Mouse (Mus musculus) liver, embryonic 12.5 days (tissue): ENCODE data around the gene Tsacc. TPM values are rescaled to one million over a fixed set of nuclear protein-coding genes. Genes with fewer than 3 reads are reported as not detected.

Experiments used
- ATAC-seq: fragments of 200-750 bp; cut with Nextera tagmentation; 2 replicates; pipeline ENCODE4 v1.8.0; 2017; ENCODE audit warnings: moderate number of reproducible peaks, mild to moderate bottlenecking, moderate library complexity
- H3K27ac ChIP-seq: fragments of 300-500 bp; sonication (generic); 2 replicates; pipeline ENCODE4 v1.5.1; 2016; ENCODE audit warnings: mild to moderate bottlenecking
- H3K27me3 ChIP-seq: fragments of 300-500 bp; sonication (generic); replicated peaks from 2 replicates; pipeline ENCODE4 v1.6.1; 2016; ENCODE audit warnings: mild to moderate bottlenecking, moderate library complexity
- H3K36me3 ChIP-seq: fragments of 300-500 bp; sonication (generic); 2 replicates; pipeline ENCODE4 v1.6.1; 2016; ENCODE audit warnings: mild to moderate bottlenecking, moderate library complexity
- H3K4me1 ChIP-seq: fragments of 300-500 bp; sonication (generic); 2 replicates; pipeline ENCODE4 v1.6.1; 2016
- H3K4me2 ChIP-seq: fragments of 300-500 bp; sonication (generic); 2 replicates; pipeline ENCODE4 v1.6.1; 2016; ENCODE audit warnings: mild to moderate bottlenecking, moderate library complexity
- H3K4me3 ChIP-seq: fragments of 300-500 bp; sonication (generic); 2 replicates; pipeline ENCODE4 v1.5.1; 2016; ENCODE audit warnings: mild to moderate bottlenecking, moderate library complexity
- H3K9ac ChIP-seq: fragments of 300-500 bp; sonication (generic); 2 replicates; pipeline ENCODE4 v1.6.1; 2016; ENCODE audit warnings: mild to moderate bottlenecking, moderate library complexity
- H3K9me3 ChIP-seq: fragments of 300-500 bp; sonication (generic); replicated peaks from 2 replicates; pipeline ENCODE4 v1.6.1; 2016; ENCODE audit warnings: mild to moderate bottlenecking, moderate library complexity
- WGBS: fragments of 180-500 bp; shearing (Covaris S2); methylation state at CpG from one replicate; pipeline ENCODE4 v1.1.7; 2016; ENCODE audit not compliant: insufficient replicate concordance; 5-methylcytosine and 5-hydroxymethylcytosine counted together
- polyA plus RNA-seq: library from polyadenylated mRNA; unstranded; fragments of >200 nt; fragmentation: Nextera tagmentation; extraction: Ambion mirVana; gene quantifications from 2 replicates; pipeline ENCODE4 v1.2.1, GENCODE M21; 2016

Gene Tsacc
- polyA plus RNA-seq, 1 experiment from 2014 or later: 10.4 TPM

DNA sequence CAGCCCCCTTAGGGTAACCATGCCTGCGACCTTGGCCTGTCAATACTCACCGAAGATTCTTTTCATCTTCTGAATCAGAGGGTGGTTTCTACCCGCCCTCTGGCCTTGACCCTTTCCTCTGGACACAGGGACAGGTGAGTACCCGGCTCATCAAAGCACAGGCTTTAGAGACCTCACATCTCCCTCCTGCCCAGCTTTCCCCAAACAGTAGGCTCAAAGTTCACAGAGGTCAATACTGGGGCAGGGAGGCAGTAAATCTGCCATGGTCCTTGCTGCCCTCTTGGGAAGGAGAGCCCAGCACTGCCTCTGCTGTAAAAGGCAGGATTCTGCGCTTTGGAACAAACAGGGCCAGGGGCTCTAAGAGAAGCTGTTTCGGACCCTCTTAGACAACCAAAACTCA, 44.1 kb downstream of the Tsacc start:
- 51% methylated on average over 6 of the region's 6 CpGs for WGBS
- Histone ChIP-seq H3K36me3 (no peaks in the 10 kb centered on the region), H3K9ac (no peak overlapping the region), H3K4me3 (no peak overlapping the region), H3K4me1 (peaks cover 13% of the 10 kb centered on the region), H3K9me3 (no peaks in the 10 kb centered on the region), H3K27me3 (peaks cover 78% of the 10 kb centered on the region), H3K27ac (no peak overlapping the region), H3K4me2 (peak overlapping the region; percentile 67; the same call in 1 of the 2 replicates)
- peak; percentile 44; the same call in 1 of the 2 replicates for ATAC-seq

DNA sequence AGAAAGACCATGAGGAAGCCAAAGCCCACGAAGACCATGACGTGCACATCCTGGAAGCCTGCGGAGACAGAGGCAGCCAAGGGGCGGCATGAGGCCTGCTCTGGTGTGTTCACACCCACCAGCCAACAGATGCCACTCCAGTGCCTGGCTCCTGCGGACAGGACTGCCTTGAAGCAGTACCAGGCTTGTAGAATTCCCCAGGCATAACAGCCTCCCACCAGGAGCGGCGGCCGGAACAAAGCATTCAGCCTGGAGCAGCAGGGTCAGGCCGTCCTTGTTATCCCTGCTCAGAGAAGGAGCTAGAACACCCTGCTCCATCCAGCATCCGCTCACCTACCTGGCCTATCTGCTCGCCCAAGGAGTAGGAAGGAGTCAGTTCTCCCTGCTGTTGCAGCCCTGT, 48.4 kb downstream of the Tsacc start:
- Histone ChIP-seq H3K9ac (no peak overlapping the region), H3K27ac (no peak overlapping the region), H3K36me3 (no peaks in the 10 kb centered on the region), H3K4me1 (no peaks in the 10 kb centered on the region), H3K9me3 (no peaks in the 10 kb centered on the region), H3K4me3 (no peak overlapping the region), H3K27me3 (peaks cover 73% of the 10 kb centered on the region), H3K4me2 (no peak overlapping the region)
- WGBS: 63% methylated on average over 11 of the region's 11 CpGs
- no peak for ATAC-seq

DNA sequence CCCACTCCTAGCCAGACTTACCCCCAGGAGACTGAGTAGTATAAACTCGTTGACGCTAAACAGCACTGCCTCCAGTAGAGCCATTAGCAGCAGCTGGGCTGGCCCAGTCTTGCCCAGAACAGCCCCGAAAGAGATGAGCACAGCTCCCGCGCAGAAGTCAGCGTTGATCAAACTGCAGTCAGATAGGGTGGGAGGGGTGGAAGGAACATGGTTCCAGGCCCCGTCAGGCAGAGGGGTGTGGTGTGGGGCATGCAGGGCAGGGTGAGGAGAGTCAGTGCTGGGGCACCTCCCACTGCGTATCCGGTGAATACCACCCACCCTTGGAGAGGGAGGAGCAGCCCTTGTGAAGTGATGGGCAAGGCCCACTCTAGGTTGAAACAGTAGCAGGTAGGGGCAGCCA, 49.1 kb downstream of the Tsacc start:
- no peaks in the 10 kb centered on the region for H3K9me3 ChIP-seq
- H3K4me1 ChIP-seq: no peaks in the 10 kb centered on the region
- H3K4me2 ChIP-seq: no peak overlapping the region
- H3K27me3 ChIP-seq: peaks cover 73% of the 10 kb centered on the region
- H3K36me3 ChIP-seq: no peaks in the 10 kb centered on the region
- H3K27ac ChIP-seq: no peak overlapping the region
- no peak overlapping the region for H3K9ac ChIP-seq
- ATAC-seq: no peak; the same call in 1 of the 2 replicates
- WGBS: 54% methylated on average over 9 of the region's 9 CpGs
- no peak overlapping the region for H3K4me3 ChIP-seq

DNA sequence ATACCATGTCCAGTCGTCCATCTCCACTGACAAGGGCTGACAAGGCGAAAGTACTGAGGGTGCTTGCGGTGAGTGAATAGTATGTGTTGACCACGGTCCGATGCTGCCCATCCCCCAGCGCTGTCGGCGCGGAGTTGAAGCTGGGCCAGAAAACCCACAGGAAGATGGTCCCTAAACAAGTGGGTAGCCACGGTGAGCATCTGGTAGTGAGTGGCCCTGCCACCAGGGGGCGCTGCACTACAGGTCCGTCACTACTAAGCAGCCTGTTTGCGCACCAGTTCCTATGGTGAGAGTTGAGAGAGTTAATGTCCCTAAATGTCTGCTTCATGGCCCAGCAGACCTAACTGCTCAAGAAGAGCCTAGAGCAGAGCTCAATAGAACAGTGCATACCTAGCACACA, 51.0 kb downstream of the Tsacc start:
- H3K9me3 ChIP-seq: no peaks in the 10 kb centered on the region
- H3K4me3 ChIP-seq: no peak overlapping the region
- H3K27me3 ChIP-seq: peaks cover 75% of the 10 kb centered on the region
- no peak overlapping the region for H3K4me2 ChIP-seq
- no peak overlapping the region for H3K27ac ChIP-seq
- H3K36me3 ChIP-seq: no peaks in the 10 kb centered on the region
- H3K4me1 ChIP-seq: no peaks in the 10 kb centered on the region
- no peak overlapping the region for H3K9ac ChIP-seq
- 11% methylated on average over 13 of the region's 13 CpGs for WGBS
- ATAC-seq: no peak

DNA sequence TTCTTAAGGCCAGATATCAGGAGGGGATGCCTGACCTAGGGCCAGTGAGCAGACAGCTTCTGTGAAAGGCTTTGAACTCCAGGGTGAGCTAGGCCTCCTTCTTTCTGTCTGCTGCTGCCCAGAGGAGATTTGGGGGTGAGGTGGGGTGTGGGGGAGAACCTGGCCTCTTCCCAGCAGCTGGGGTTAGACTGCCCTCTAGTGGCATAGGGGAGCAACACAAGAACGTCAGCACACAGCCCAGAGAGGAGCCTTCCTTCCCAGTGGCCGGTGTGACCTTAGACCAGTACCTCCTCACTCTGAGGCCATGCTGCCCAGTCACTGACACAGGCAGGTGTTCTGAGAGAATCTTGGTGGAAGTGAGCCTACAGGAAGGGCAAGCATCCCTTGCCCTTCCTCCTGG, 52.7 kb downstream of the Tsacc start:
- no peak overlapping the region for H3K27ac ChIP-seq
- H3K9ac ChIP-seq: no peak overlapping the region
- peaks cover 92% of the 10 kb centered on the region for H3K27me3 ChIP-seq
- WGBS: 10% methylated on average over 2 of the region's 2 CpGs
- H3K4me1 ChIP-seq: no peaks in the 10 kb centered on the region
- H3K4me3 ChIP-seq: no peak overlapping the region
- H3K4me2 ChIP-seq: no peak overlapping the region
- H3K36me3 ChIP-seq: no peaks in the 10 kb centered on the region
- no peak for ATAC-seq
- H3K9me3 ChIP-seq: no peaks in the 10 kb centered on the region

DNA sequence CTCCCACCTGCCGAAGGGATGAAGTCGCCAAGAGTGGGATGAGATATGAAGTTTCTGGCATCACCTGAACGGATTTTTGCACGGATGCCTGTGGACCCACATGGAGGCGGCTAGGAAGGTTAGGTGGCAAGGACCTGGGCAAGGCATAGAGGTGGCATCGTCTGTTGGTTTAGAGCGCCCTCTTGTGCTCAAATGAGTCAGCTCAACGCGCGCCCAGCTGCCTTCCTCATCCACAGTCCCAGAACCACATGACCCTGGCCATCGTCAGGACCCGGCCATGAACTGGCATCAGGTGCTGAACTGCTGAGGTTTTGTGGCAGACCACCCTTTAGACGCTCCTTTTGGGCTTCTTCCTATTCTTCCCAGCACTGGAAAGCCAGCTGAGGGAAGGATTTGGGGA, 54.3 kb downstream of the Tsacc start:
- H3K9me3 ChIP-seq: no peaks in the 10 kb centered on the region
- H3K27ac ChIP-seq: no peak overlapping the region
- H3K4me3 ChIP-seq: no peak overlapping the region
- H3K36me3 ChIP-seq: no peaks in the 10 kb centered on the region
- WGBS: 5% methylated on average over 13 of the region's 13 CpGs
- 0 out of 2 replicates have a peak, but pooled peaks cover 3% of the 10 kb centered on the region for H3K4me1 ChIP-seq
- no peak overlapping the region for H3K9ac ChIP-seq
- H3K4me2 ChIP-seq: no peak overlapping the region
- peaks cover 95% of the 10 kb centered on the region for H3K27me3 ChIP-seq
- no peak for ATAC-seq

DNA sequence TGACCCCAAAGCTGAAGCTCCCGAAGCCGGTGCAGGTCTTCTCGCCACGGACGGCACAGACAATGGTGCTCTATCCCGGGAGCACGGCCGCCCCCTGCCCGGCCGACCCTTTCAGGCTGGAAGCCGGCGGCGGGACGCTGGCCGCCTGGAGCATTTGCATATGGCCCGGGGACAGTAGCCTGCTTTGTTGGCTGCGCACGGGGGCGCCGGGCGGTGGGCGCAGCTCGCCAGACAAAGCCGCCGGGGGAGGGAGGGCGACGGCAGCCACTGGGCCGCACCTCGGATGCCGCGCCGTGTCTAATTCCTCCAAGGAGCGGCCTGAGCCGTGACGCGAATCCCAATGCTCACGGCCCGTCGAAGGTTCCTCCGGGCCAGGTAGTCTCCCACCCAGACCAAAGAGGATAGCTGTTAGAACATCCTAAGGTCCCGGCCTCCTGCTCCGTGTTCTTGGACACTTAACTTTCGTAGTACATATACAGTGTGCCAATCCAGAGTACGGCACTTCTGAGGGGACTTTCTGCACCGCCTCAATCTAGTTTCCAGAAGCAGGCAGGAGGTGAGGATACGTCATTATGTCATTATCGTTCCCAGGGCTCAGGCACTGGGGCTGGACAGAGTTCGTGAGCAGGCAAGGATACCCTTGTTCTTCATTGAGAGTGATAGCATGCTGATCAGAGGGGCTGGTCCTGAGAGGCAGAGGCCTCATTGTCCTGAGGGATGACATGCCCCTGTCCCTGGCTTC, 55.6 kb downstream of the Tsacc start:
- no peak overlapping the region for H3K27ac ChIP-seq
- WGBS: 6% methylated on average over 48 of the region's 48 CpGs
- H3K9ac ChIP-seq: no peak overlapping the region
- H3K4me1 ChIP-seq: 0 out of 2 replicates have a peak, but pooled peaks cover 3% of the 10 kb centered on the region
- no peak for ATAC-seq
- H3K36me3 ChIP-seq: no peaks in the 10 kb centered on the region
- no peak overlapping the region for H3K4me3 ChIP-seq
- peaks cover 96% of the 10 kb centered on the region for H3K27me3 ChIP-seq
- no peaks in the 10 kb centered on the region for H3K9me3 ChIP-seq
- peak overlapping the region; percentile 31 for H3K4me2 ChIP-seq

DNA sequence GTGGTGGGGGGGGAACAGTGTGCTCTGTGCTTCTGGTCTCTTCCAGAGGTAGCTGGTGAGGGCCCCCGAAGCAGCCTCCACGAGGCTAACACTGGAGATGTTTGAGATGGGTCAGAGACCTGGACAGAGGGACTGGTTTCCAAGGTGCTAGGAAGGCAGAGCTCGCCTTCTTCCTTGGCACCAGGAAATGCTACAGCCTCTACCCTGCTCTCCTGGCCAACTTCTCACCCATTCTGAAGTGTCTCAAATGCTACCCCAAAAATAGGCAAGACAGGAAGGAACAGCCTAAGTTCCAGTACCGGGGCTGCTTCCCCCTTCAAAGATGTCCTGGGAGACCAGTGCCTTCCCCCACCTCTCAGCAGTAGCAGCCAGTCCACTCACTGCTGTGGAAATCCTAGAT, 57.4 kb downstream of the Tsacc start:
- no peak for ATAC-seq
- H3K27me3 ChIP-seq: peaks cover 99% of the 10 kb centered on the region
- H3K36me3 ChIP-seq: no peaks in the 10 kb centered on the region
- no peak overlapping the region for H3K4me2 ChIP-seq
- no peak overlapping the region for H3K27ac ChIP-seq
- H3K4me1 ChIP-seq: 0 out of 2 replicates have a peak, but pooled peaks cover 3% of the 10 kb centered on the region
- H3K9ac ChIP-seq: no peak overlapping the region
- H3K9me3 ChIP-seq: no peaks in the 10 kb centered on the region
- no peak overlapping the region for H3K4me3 ChIP-seq
- 26% methylated on average over 4 of the region's 4 CpGs for WGBS

DNA sequence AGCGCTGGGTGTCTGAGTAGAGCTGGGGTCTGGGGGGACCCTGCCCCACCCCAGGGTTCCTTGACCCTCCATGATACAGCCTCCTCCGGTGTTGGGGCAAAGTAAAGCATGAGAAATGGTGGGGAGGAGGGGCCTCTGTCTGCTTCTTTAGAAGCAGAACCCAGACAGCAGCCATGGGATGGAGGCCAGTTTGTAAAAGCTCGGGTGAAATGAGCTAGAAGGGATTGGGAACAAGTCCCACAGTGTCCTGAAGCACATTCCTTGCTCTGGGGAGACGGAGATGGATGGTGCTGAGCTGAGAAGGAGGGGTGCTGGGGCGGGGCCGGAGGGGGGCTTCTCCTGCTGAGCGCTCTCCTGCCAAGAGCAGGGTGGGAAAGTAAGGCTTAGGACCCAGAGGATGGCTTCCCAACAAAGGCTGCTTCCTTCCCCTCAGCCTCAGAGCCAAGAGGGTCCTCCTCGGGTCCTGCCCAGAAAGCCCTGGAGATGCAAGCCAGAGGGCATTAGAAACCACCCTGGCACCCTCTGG, 57.9 kb downstream of the Tsacc start:
- ATAC-seq: no peak
- Histone ChIP-seq H3K9ac (no peak overlapping the region), H3K4me1 (0 out of 2 replicates have a peak, but pooled peaks cover 3% of the 10 kb centered on the region), H3K27ac (no peak overlapping the region), H3K36me3 (no peaks in the 10 kb centered on the region), H3K9me3 (no peaks in the 10 kb centered on the region), H3K4me3 (no peak overlapping the region), H3K4me2 (no peak overlapping the region), H3K27me3 (peaks cover 99% of the 10 kb centered on the region)
- WGBS: 35% methylated on average over 8 of the region's 8 CpGs

DNA sequence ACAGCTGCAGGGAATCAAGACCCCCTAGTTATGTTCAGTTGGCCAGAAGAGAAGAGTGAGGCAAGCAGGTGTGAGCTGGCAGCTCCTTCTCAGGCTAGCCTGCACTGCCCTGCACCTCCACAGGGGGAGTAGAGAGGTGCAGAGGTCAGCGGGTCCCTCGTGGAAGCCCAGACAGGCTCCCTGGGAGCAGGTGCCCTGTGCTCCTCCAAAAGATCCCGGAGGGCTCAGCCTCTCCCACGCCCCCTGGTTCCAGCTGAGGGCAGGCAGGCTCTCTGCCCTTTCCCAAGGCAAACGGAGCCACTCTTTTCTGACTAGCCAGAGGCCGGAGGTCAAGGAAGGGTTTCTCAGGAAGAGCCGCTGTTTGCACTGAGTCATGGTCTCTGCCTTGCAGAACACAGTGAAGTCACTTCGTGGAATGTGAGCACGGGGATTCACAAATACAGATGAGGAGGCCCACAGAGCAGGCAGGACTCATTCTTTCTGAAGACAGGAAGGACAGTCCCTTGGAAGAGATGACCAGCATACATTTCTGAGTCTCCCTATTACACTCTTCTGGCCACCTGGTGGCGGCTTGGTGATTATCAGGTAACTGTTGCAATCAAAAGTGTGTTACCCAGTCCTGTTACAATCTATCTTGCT, 59.1 kb downstream of the Tsacc start:
- ATAC-seq: no peak
- Histone ChIP-seq H3K4me2 (peak overlapping the region; percentile 1; the same call in 1 of the 2 replicates), H3K36me3 (no peaks in the 10 kb centered on the region), H3K9me3 (no peaks in the 10 kb centered on the region), H3K9ac (no peak overlapping the region), H3K4me3 (no peak overlapping the region), H3K27ac (no peak overlapping the region), H3K27me3 (peaks cover 99% of the 10 kb centered on the region), H3K4me1 (0 out of 2 replicates have a peak, but pooled peaks cover 3% of the 10 kb centered on the region)
- 7% methylated on average over 10 of the region's 10 CpGs for WGBS

DNA sequence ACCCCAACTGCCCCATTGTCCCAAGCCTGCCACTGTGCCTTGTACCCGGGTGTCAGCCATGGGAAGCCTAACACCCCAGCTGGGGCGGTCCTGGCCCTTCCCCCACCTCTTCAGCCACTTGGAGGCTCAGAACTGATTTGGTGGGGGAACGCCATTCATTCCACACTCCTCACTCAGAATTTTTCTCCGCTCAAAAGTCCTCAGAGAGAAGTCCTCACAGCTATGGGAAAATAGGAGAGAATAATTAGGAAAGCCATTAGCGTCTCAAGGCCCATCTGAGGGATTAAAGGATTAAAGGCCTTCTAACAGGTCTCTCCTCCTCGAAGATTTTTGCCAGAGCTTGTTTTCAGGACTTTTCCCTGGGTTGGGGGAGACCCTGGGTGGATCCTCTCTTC, 59.6 kb downstream of the Tsacc start:
- 0 out of 2 replicates have a peak, but pooled peaks cover 3% of the 10 kb centered on the region for H3K4me1 ChIP-seq
- no peaks in the 10 kb centered on the region for H3K36me3 ChIP-seq
- peaks cover 99% of the 10 kb centered on the region for H3K27me3 ChIP-seq
- H3K4me3 ChIP-seq: no peak overlapping the region
- 35% methylated on average over 6 of the region's 6 CpGs for WGBS
- H3K9me3 ChIP-seq: no peaks in the 10 kb centered on the region
- H3K4me2 ChIP-seq: peak overlapping the region; percentile 1; the same call in 1 of the 2 replicates
- no peak overlapping the region for H3K27ac ChIP-seq
- no peak overlapping the region for H3K9ac ChIP-seq
- no peak for ATAC-seq

DNA sequence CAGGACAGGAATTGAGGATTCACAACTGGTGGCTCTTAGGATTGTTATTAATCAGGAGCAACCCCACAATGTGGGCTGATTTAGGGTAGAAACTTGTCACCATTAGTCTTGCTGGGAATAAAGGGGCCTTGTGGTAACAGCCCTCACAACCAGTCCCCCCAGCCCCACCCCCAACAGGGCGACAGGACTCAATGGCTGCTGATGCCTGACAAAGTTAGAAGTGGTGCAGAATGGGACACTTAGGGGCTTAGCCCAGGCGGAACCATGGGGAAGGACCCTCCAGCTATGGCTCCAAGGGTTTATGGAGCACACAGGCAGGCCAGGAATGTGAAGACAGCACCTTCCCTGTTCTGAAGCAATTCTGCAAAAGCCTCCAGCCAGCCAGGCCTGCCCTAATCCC, 61.2 kb downstream of the Tsacc start:
- Histone ChIP-seq H3K27ac (no peak overlapping the region), H3K4me3 (no peak overlapping the region), H3K4me1 (0 out of 2 replicates have a peak, but pooled peaks cover 3% of the 10 kb centered on the region), H3K36me3 (no peaks in the 10 kb centered on the region), H3K4me2 (no peak overlapping the region), H3K9me3 (no peaks in the 10 kb centered on the region), H3K9ac (no peak overlapping the region), H3K27me3 (peaks cover 99% of the 10 kb centered on the region)
- ATAC-seq: no peak
- WGBS: 35% methylated on average over 2 of the region's 2 CpGs
